In genomic region chr12:33429387-33430160, GRCm38 (mm10) we compare ENCODE assay signal across 7 mouse cellular contexts. TPM values are rescaled to one million over a fixed set of nuclear protein-coding genes. Genes with fewer than 3 reads are reported as not detected.
DNase-seq lines count a peak whose midpoint lies in the region; ATAC-seq lines count a peak whose summit lies in the region.

TSS of gene Twistnb (plus strand) at chr12:33429635.

- WGBS in embryonic facial prominence, embryonic 12.5 days = under 1% methylated on average over 66 of the region's 66 CpGs
- WGBS in limb, embryonic 11.5 days = under 1% methylated on average over 65 of the region's 66 CpGs
- under 1% methylated on average over 66 of the region's 66 CpGs for WGBS in midbrain, embryonic 14.5 days

- H3K9me3 ChIP-seq in embryonic facial prominence, embryonic 12.5 days = no peaks in the 10 kb centered on the region
- no peaks in the 10 kb centered on the region for H3K9me3 ChIP-seq in limb, embryonic 11.5 days (ENCODE audit: control insufficient read depth, low read length)
- H3K9me3 ChIP-seq in midbrain, embryonic 14.5 days (ENCODE audit: control insufficient read depth, low read length) = no peaks in the 10 kb centered on the region

- H3K4me2 ChIP-seq in embryonic facial prominence, embryonic 12.5 days (replicated peaks) = peak within 1 kb of the TSS; percentile 73
- H3K4me2 ChIP-seq in limb, embryonic 11.5 days (ENCODE audit: low read depth, severe bottlenecking) = peak within 1 kb of the TSS; percentile 66
- peak within 1 kb of the TSS; percentile 64 for H3K4me2 ChIP-seq in midbrain, embryonic 14.5 days (ENCODE audit: low read length)

- H3K4me1 ChIP-seq in embryonic facial prominence, embryonic 12.5 days = peaks cover 5% of the 10 kb centered on the region
- H3K4me1 ChIP-seq in limb, embryonic 11.5 days (ENCODE audit: control insufficient read depth, insufficient read depth, low read length) = no peaks in the 10 kb centered on the region
- peaks cover 6% of the 10 kb centered on the region for H3K4me1 ChIP-seq in midbrain, embryonic 14.5 days (ENCODE audit: control insufficient read depth, insufficient read depth, low read length)

- peak; percentile 97 for DNase-seq in adrenal gland, postnatal 25 days
- DNase-seq in heart, adult 11 months = peak; percentile 99
- peak; percentile 99 for DNase-seq in kidney, adult 18-20 months
- DNase-seq in limb, embryonic 11.5 days (ENCODE audit: low spot score) = peak; percentile 99
- peak; percentile 98 for DNase-seq in midbrain, embryonic 14.5 days
- DNase-seq in spleen, adult 18-20 months = peak; percentile 91 to 98

- no peaks in the 10 kb centered on the region for H3K27me3 ChIP-seq in embryonic facial prominence, embryonic 12.5 days
- H3K27me3 ChIP-seq in limb, embryonic 11.5 days (ENCODE audit: control insufficient read depth, insufficient read depth, low read length) = no peaks in the 10 kb centered on the region
- H3K27me3 ChIP-seq in midbrain, embryonic 14.5 days (ENCODE audit: control insufficient read depth, insufficient read depth, low read length) = no peaks in the 10 kb centered on the region

- peak within 1 kb of the TSS; percentile 91 for H3K4me3 ChIP-seq in embryonic facial prominence, embryonic 12.5 days
- peak within 1 kb of the TSS; percentile 99 for H3K4me3 ChIP-seq in limb, embryonic 11.5 days (ENCODE audit: low read depth, low read length)
- H3K4me3 ChIP-seq in midbrain, embryonic 14.5 days (replicated peaks; ENCODE audit: low read depth, low read length) = peak within 1 kb of the TSS; percentile 99

- 0 out of 2 replicates have a peak, but pooled peaks cover 5% of the 10 kb centered on the region for H3K36me3 ChIP-seq in embryonic facial prominence, embryonic 12.5 days
- H3K36me3 ChIP-seq in limb, embryonic 11.5 days (ENCODE audit: control insufficient read depth, insufficient read depth, low read length) = no peaks in the 10 kb centered on the region
- no peaks in the 10 kb centered on the region for H3K36me3 ChIP-seq in midbrain, embryonic 14.5 days (ENCODE audit: control insufficient read depth, insufficient read depth, low read length)

- ATAC-seq in embryonic facial prominence, embryonic 12.5 days (ENCODE audit: insufficient number of reproducible peaks, insufficient read depth, low FRiP score, low TSS enrichment) = peak; percentile 91
- ATAC-seq in limb, embryonic 11.5 days (ENCODE audit: insufficient number of reproducible peaks, low FRiP score, low TSS enrichment, low read depth) = peak; percentile 94
- ATAC-seq in midbrain, embryonic 14.5 days (ENCODE audit: low FRiP score, low TSS enrichment) = peak; percentile 95

- peak within 1 kb of the TSS; percentile 76 for H3K27ac ChIP-seq in embryonic facial prominence, embryonic 12.5 days
- H3K27ac ChIP-seq in limb, embryonic 11.5 days (replicated peaks; ENCODE audit: low read depth, low read length) = peak within 1 kb of the TSS; percentile 62; the same call in 1 of the 2 replicates
- H3K27ac ChIP-seq in midbrain, embryonic 14.5 days (replicated peaks; ENCODE audit: low read depth, low read length) = peak within 1 kb of the TSS; percentile 79

- peak within 1 kb of the TSS; percentile 82 for H3K9ac ChIP-seq in embryonic facial prominence, embryonic 12.5 days
- H3K9ac ChIP-seq in limb, embryonic 11.5 days (ENCODE audit: low read length) = peak within 1 kb of the TSS; percentile 85
- peak within 1 kb of the TSS; percentile 81 for H3K9ac ChIP-seq in midbrain, embryonic 14.5 days (replicated peaks; ENCODE audit: low read length)

RNA-seq across cellular contexts. Expression of gene Twistnb, which starts in this region (rescaled TPM):
- 13.0 and 18.6 TPM in 2 replicates for total RNA-seq in adrenal gland, postnatal 25 days (2021)
- 60.8 and 67.1 TPM in 2 replicates for polyA plus RNA-seq in embryonic facial prominence, embryonic 12.5 days (2016; fragmentation: Nextera tagmentation; extraction: Ambion mirVana)
- polyA plus RNA-seq in limb, embryonic 11.5 days (2014; fragmentation: Nextera tagmentation; extraction: Ambion mirVana) = 56.6 and 66.1 TPM in 2 replicates
- 61.8 and 67.4 TPM in 2 replicates for polyA plus RNA-seq in midbrain, embryonic 14.5 days (2014; fragmentation: Nextera tagmentation; extraction: Ambion mirVana)

Comparison
In these comparisons a context has a peak if more than half of its experiments do, and no peak if none do; other contexts are left out.
1. Peak in every context shown above with its lines: DNase-seq, ATAC-seq, H3K4me3 ChIP-seq and H3K27ac ChIP-seq.